Comparison of ENCODE assay signal across 13 mouse cellular contexts in the genomic region with DNA sequence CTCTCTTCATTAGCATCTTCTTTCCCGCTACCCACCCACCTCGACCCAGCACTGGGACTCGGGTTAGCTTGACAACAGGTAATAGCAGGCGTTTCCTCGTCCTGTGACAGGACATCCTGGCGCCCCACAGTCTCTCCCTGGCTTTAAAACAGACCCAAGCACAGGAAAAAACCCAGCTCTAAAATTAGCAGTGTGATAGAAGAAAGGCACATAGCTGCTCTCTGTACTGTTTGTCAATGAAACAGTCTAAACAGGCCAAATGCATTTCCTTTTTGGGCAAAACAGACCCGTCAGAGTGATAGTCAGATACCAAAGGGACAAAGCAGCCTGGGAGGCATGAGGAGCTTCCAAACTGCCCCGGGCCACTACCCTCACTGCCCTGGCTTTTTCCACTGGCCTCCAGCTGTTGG. TPM values are rescaled to one million over a fixed set of nuclear protein-coding genes. Genes with fewer than 3 reads are reported as not detected.
DNase-seq lines count a peak whose midpoint lies in the region; ATAC-seq lines count a peak whose summit lies in the region.
"Had no signal": no experiment of that assay in that cellular context is flagged by ENCODE, and none has a peak within 500 bp of the region (broad histone marks: within the 10 kb centered on the region; RNA-seq: fewer than 3 reads in every experiment).

No protein-coding gene starts in this region.

- H3K4me2 ChIP-seq in liver, embryonic 12.5 days, result no peak overlapping the region
- no peak overlapping the region for H3K4me2 ChIP-seq in liver, embryonic 11.5 days
- no peak overlapping the region; the same call in 1 of the 2 replicates for H3K4me2 ChIP-seq in heart, embryonic 13.5 days
- no peak overlapping the region for H3K4me2 ChIP-seq in stomach, embryonic 14.5 days (replicated peaks; ENCODE audit: low read depth, low read length)
- H3K4me2 ChIP-seq: hindbrain, embryonic 15.5 days; neural tube, embryonic 15.5 days had no signal

- H3K27ac ChIP-seq in liver, embryonic 12.5 days, result peak overlapping the region; percentile 23; the same call in 1 of the 2 replicates
- H3K27ac ChIP-seq in liver, embryonic 11.5 days (ENCODE audit: low read depth, low read length), result no peak overlapping the region
- peak overlapping the region; percentile 71 for H3K27ac ChIP-seq in heart, embryonic 13.5 days (replicated peaks)
- peak overlapping the region; percentile 41; the same call in 1 of the 2 replicates for H3K27ac ChIP-seq in stomach, embryonic 14.5 days (ENCODE audit: low read length)
- H3K27ac ChIP-seq: hindbrain, embryonic 15.5 days; macrophage; neural tube, embryonic 15.5 days had no signal

- H3K4me3 ChIP-seq in liver, embryonic 12.5 days, result no peak overlapping the region
- H3K4me3 ChIP-seq in liver, embryonic 11.5 days (ENCODE audit: low read depth, low read length), result no peak overlapping the region
- no peak overlapping the region for H3K4me3 ChIP-seq in heart, embryonic 13.5 days
- no peak overlapping the region for H3K4me3 ChIP-seq in stomach, embryonic 14.5 days (ENCODE audit: low read depth, low read length)
- H3K4me3 ChIP-seq: hindbrain, embryonic 15.5 days; neural tube, embryonic 15.5 days had no signal

- 40% methylated on average over 8 of the region's 8 CpGs for WGBS in liver, embryonic 12.5 days (ENCODE audit: insufficient replicate concordance)
- WGBS in liver, embryonic 11.5 days, result 50% methylated on average over 8 of the region's 8 CpGs
- WGBS in heart, embryonic 13.5 days, result 36% methylated on average over 8 of the region's 8 CpGs
- WGBS in stomach, embryonic 14.5 days, result 65% methylated on average over 8 of the region's 8 CpGs

- ATAC-seq in liver, embryonic 12.5 days, result no peak
- no peak for ATAC-seq in liver, embryonic 11.5 days (replicated peaks; ENCODE audit: low FRiP score)
- ATAC-seq in heart, embryonic 13.5 days (ENCODE audit: extremely low read depth, insufficient number of reproducible peaks, low FRiP score, low TSS enrichment), result no peak
- ATAC-seq in stomach, embryonic 14.5 days (ENCODE audit: insufficient number of reproducible peaks, insufficient read depth, low FRiP score, low read depth), result no peak

- no peaks in the 10 kb centered on the region for H3K27me3 ChIP-seq in liver, embryonic 12.5 days (replicated peaks)
- no peaks in the 10 kb centered on the region for H3K27me3 ChIP-seq in liver, embryonic 11.5 days (replicated peaks; ENCODE audit: control insufficient read depth, insufficient read depth, low read length)
- no peaks in the 10 kb centered on the region for H3K27me3 ChIP-seq in heart, embryonic 13.5 days (replicated peaks)
- H3K27me3 ChIP-seq in stomach, embryonic 14.5 days (ENCODE audit: control insufficient read depth, insufficient read depth, low read length), result no peaks in the 10 kb centered on the region
- H3K27me3 ChIP-seq: hindbrain, embryonic 15.5 days; neural tube, embryonic 15.5 days had no signal

- DNase-seq in liver, embryonic 11.5 days (ENCODE audit: low spot score), result no peak
- peak; percentile 80 for DNase-seq in kidney, postnatal 14 days
- DNase-seq in left cerebral cortex, adult 8-10 months (ENCODE audit: low spot score in 2 of 2), result no peak
- no peak for DNase-seq in thymus, postnatal 0 days (ENCODE audit: low spot score)
- no peak for DNase-seq in layer of hippocampus, adult 18-20 months (ENCODE audit: low spot score in 2 of 2)
- DNase-seq: thymus, adult 18-20 months had no signal

- no peak overlapping the region for H3K9ac ChIP-seq in liver, embryonic 12.5 days
- no peak overlapping the region for H3K9ac ChIP-seq in liver, embryonic 11.5 days (ENCODE audit: low read depth, low read length)
- peak overlapping the region; percentile 50; the same call in 1 of the 2 replicates for H3K9ac ChIP-seq in heart, embryonic 13.5 days
- no peak overlapping the region for H3K9ac ChIP-seq in stomach, embryonic 14.5 days (replicated peaks; ENCODE audit: low read depth, low read length)
- H3K9ac ChIP-seq: hindbrain, embryonic 15.5 days; neural tube, embryonic 15.5 days had no signal

- H3K36me3 ChIP-seq in liver, embryonic 12.5 days, result peaks cover 10% of the 10 kb centered on the region; the same call in 1 of the 2 replicates
- no peaks in the 10 kb centered on the region for H3K36me3 ChIP-seq in liver, embryonic 11.5 days (ENCODE audit: control insufficient read depth, insufficient read depth, low read length)
- peaks cover 34% of the 10 kb centered on the region for H3K36me3 ChIP-seq in heart, embryonic 13.5 days
- peaks cover 14% of the 10 kb centered on the region; the same call in 1 of the 2 replicates for H3K36me3 ChIP-seq in stomach, embryonic 14.5 days (ENCODE audit: control insufficient read depth, insufficient read depth, low read length)
- H3K36me3 ChIP-seq: hindbrain, embryonic 15.5 days had no signal

- no peaks in the 10 kb centered on the region for H3K9me3 ChIP-seq in liver, embryonic 12.5 days (replicated peaks)
- H3K9me3 ChIP-seq in liver, embryonic 11.5 days (ENCODE audit: control insufficient read depth, low read length), result no peaks in the 10 kb centered on the region
- no peaks in the 10 kb centered on the region for H3K9me3 ChIP-seq in heart, embryonic 13.5 days
- no peaks in the 10 kb centered on the region for H3K9me3 ChIP-seq in stomach, embryonic 14.5 days (ENCODE audit: control insufficient read depth, low read depth, low read length)
- H3K9me3 ChIP-seq: hindbrain, embryonic 15.5 days; neural tube, embryonic 15.5 days had no signal

- peaks cover 37% of the 10 kb centered on the region for H3K4me1 ChIP-seq in liver, embryonic 12.5 days
- peaks cover 6% of the 10 kb centered on the region for H3K4me1 ChIP-seq in liver, embryonic 11.5 days (replicated peaks; ENCODE audit: control insufficient read depth, insufficient read depth, low read length)
- peaks cover 59% of the 10 kb centered on the region for H3K4me1 ChIP-seq in heart, embryonic 13.5 days
- H3K4me1 ChIP-seq in stomach, embryonic 14.5 days (ENCODE audit: control insufficient read depth, insufficient read depth, low read length), result no peaks in the 10 kb centered on the region
- H3K4me1 ChIP-seq: hindbrain, embryonic 15.5 days had no signal

RNA-seq across cellular contexts. Expression of gene Tmem204, which starts 15.9 kb away (rescaled TPM):
- 6.1 and 7.2 TPM in 2 replicates for polyA plus RNA-seq in liver, embryonic 12.5 days (2016; fragmentation: Nextera tagmentation; extraction: Ambion mirVana)
- 8.5 and 10.1 TPM in 2 replicates for polyA plus RNA-seq in liver, embryonic 11.5 days (2014; fragmentation: Nextera tagmentation; extraction: Ambion mirVana)
- polyA plus RNA-seq in heart, embryonic 13.5 days (2015; fragmentation: Nextera tagmentation; extraction: Ambion mirVana), result 18.0 and 19.4 TPM in 2 replicates
- 21.6 TPM in 2 replicates for polyA plus RNA-seq in stomach, embryonic 14.5 days (2014; fragmentation: Nextera tagmentation; extraction: Ambion mirVana)
- 10 to 100 TPM in 3 of 4 experiments, 1 to 10 TPM in 1; 7.5 to 11.2 (median 10.6) TPM for total RNA-seq in left cerebral cortex, adult 8-10 months (2022)
- 5.5 and 6.0 TPM in 2 replicates for polyA plus RNA-seq in thymus, postnatal 0 days (2015; fragmentation: Nextera tagmentation; extraction: Ambion mirVana)
- 1 to 10 TPM; 7.4 to 9.2 TPM for total RNA-seq in layer of hippocampus, adult 18-20 months (2021)
- polyA plus RNA-seq: macrophage had no signal

RNA-seq across cellular contexts. Expression of gene Telo2, which starts 48.3 kb away (rescaled TPM):
- 25.6 and 28.6 TPM in 2 replicates for polyA plus RNA-seq in liver, embryonic 12.5 days (2016; fragmentation: Nextera tagmentation; extraction: Ambion mirVana)
- polyA plus RNA-seq in liver, embryonic 11.5 days (2014; fragmentation: Nextera tagmentation; extraction: Ambion mirVana), result 46.2 and 49.6 TPM in 2 replicates
- polyA plus RNA-seq in heart, embryonic 13.5 days (2015; fragmentation: Nextera tagmentation; extraction: Ambion mirVana), result 25.1 and 29.0 TPM in 2 replicates
- 38.2 and 40.5 TPM in 2 replicates for polyA plus RNA-seq in stomach, embryonic 14.5 days (2014; fragmentation: Nextera tagmentation; extraction: Ambion mirVana)
- 10 to 100 TPM; 22.6 to 34.6 (median 28.6) TPM for total RNA-seq in left cerebral cortex, adult 8-10 months (2022)
- polyA plus RNA-seq in thymus, postnatal 0 days (2015; fragmentation: Nextera tagmentation; extraction: Ambion mirVana), result 19.2 and 19.8 TPM in 2 replicates
- total RNA-seq in layer of hippocampus, adult 18-20 months (2021), result 10 to 100 TPM; 29.9 to 35.3 TPM

RNA-seq across cellular contexts. Expression of gene Ift140, which starts 51.6 kb away (rescaled TPM):
- 78.9 and 79.3 TPM in 2 replicates for polyA plus RNA-seq in liver, embryonic 12.5 days (2016; fragmentation: Nextera tagmentation; extraction: Ambion mirVana)
- polyA plus RNA-seq in liver, embryonic 11.5 days (2014; fragmentation: Nextera tagmentation; extraction: Ambion mirVana), result 51.6 and 55.3 TPM in 2 replicates
- 11.7 and 13.4 TPM in 2 replicates for polyA plus RNA-seq in heart, embryonic 13.5 days (2015; fragmentation: Nextera tagmentation; extraction: Ambion mirVana)
- 17.1 and 18.7 TPM in 2 replicates for polyA plus RNA-seq in stomach, embryonic 14.5 days (2014; fragmentation: Nextera tagmentation; extraction: Ambion mirVana)
- total RNA-seq in left cerebral cortex, adult 8-10 months (2022), result 10 to 100 TPM; 17.4 to 21.5 (median 20.3) TPM
- 10.6 and 11.7 TPM in 2 replicates for polyA plus RNA-seq in thymus, postnatal 0 days (2015; fragmentation: Nextera tagmentation; extraction: Ambion mirVana)
- total RNA-seq in layer of hippocampus, adult 18-20 months (2021), result 10 to 100 TPM; 21.2 to 23.2 TPM

RNA-seq across cellular contexts. Expression of gene Cramp1l, which starts 51.9 kb away (rescaled TPM):
- 8.1 and 8.2 TPM in 2 replicates for polyA plus RNA-seq in liver, embryonic 12.5 days (2016; fragmentation: Nextera tagmentation; extraction: Ambion mirVana)
- 9.5 and 11.8 TPM in 2 replicates for polyA plus RNA-seq in liver, embryonic 11.5 days (2014; fragmentation: Nextera tagmentation; extraction: Ambion mirVana)
- 4.0 and 4.4 TPM in 2 replicates for polyA plus RNA-seq in heart, embryonic 13.5 days (2015; fragmentation: Nextera tagmentation; extraction: Ambion mirVana)
- polyA plus RNA-seq in stomach, embryonic 14.5 days (2014; fragmentation: Nextera tagmentation; extraction: Ambion mirVana), result 9.7 and 11.7 TPM in 2 replicates
- 10 to 100 TPM; 25.7 to 28.9 (median 26.7) TPM for total RNA-seq in left cerebral cortex, adult 8-10 months (2022)
- polyA plus RNA-seq in thymus, postnatal 0 days (2015; fragmentation: Nextera tagmentation; extraction: Ambion mirVana), result 4.7 and 5.4 TPM in 2 replicates
- total RNA-seq in layer of hippocampus, adult 18-20 months (2021), result 10 to 100 TPM; 27.2 to 27.8 TPM

RNA-seq across cellular contexts. Expression of gene Ptx4, which starts 53.1 kb away (rescaled TPM):
- not detected in 2 replicates for polyA plus RNA-seq in liver, embryonic 12.5 days (2016; fragmentation: Nextera tagmentation; extraction: Ambion mirVana)
- not detected in 2 replicates for polyA plus RNA-seq in liver, embryonic 11.5 days (2014; fragmentation: Nextera tagmentation; extraction: Ambion mirVana)
- polyA plus RNA-seq in heart, embryonic 13.5 days (2015; fragmentation: Nextera tagmentation; extraction: Ambion mirVana), result 0.11 and 0.15 TPM in 2 replicates
- polyA plus RNA-seq in stomach, embryonic 14.5 days (2014; fragmentation: Nextera tagmentation; extraction: Ambion mirVana), result 0.16 and 0.28 TPM in 2 replicates
- total RNA-seq in left cerebral cortex, adult 8-10 months (2022), result under 1 TPM; 0.65 to 0.96 (median 0.75) TPM
- polyA plus RNA-seq in thymus, postnatal 0 days (2015; fragmentation: Nextera tagmentation; extraction: Ambion mirVana), result 0.12 TPM in 1 of 2 replicates, not detected in the other
- 1 to 10 TPM; 2.0 to 2.6 TPM for total RNA-seq in layer of hippocampus, adult 18-20 months (2021)
- total RNA-seq: ES-E14 had no signal
- polyA plus RNA-seq: hindbrain, embryonic 15.5 days; macrophage had no signal
